Mouse (Mus musculus): ENCODE results near the gene Hypk. TPM values are rescaled to one million over a fixed set of nuclear protein-coding genes. Genes with fewer than 3 reads are reported as not detected.
"Not testable (repeated sequence)": the region's sequence is repeated elsewhere in the genome, so short reads cannot be mapped to it uniquely, and the experiment has no call there.

Gene Hypk
- polyA plus RNA-seq, 1 experiment from 2014 or later, result 97.0 TPM

DNA sequence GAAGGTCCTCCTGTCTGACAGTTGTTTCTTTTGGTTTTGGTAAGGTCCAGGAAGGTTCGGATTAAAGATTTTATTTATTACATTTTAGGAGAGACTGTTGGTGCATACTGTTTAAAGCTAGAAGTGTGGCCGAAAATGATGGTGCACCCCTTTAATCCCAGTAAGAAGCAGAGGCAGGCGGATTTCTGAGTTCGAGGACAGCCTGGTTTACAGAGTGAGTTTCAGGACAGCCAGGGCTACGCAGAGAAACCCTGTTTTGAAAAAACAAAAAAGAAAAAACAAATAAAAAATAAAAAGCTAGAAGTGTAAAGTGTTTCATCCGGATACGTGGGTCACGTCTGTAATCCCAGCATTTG is 21.1 kb downstream of the Hypk start:
- ATAC-seq (ENCODE audit: borderline replicate concordance, extremely low read depth, low FRiP score, low TSS enrichment), result peak; percentile 19; the same call in 1 of the 2 replicates
- Histone ChIP-seq H3K9me3 (no peaks in the 10 kb centered on the region), H3K9ac (peak overlapping the region; percentile 66; the same call in 1 of the 2 replicates), H3K27ac (peak overlapping the region; percentile 53; the same call in 1 of the 2 replicates), H3K4me1 (0 out of 2 replicates have a peak, but pooled peaks cover 3% of the 10 kb centered on the region), H3K4me2 (peak overlapping the region; percentile 69), H3K4me3 (peak overlapping the region; percentile 70), H3K36me3 (no peaks in the 10 kb centered on the region), H3K27me3 (no peaks in the 10 kb centered on the region)
- WGBS, result 20% methylated on average over 8 of the region's 8 CpGs

DNA sequence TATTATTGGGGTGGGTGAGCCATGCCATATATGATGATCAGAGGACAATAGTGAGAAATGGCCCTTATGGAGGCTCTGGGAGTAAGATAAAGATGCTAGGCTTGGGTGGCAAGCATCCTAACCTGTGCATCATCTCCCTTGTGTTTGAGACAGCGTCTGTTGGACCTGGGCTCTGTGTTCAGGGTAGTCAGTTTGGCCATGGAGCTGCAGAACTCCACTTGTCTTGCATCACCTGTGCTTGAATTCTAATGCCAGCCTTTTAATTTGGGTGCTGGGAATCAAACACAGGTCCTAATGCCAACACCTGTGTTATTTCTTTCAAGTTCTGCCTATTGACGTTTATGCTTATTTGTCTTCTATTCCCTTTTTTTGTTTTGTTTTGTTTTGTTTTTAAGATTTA is 22.2 kb downstream of the Hypk start:
- H3K27ac ChIP-seq; H3K4me3 ChIP-seq; H3K9ac ChIP-seq; H3K4me2 ChIP-seq; ATAC-seq (ENCODE audit: borderline replicate concordance, extremely low read depth, low FRiP score, low TSS enrichment); H3K9me3 ChIP-seq; H3K36me3 ChIP-seq; H3K4me1 ChIP-seq; H3K27me3 ChIP-seq: not testable (repeated sequence)
- WGBS, result 89% methylated on average over 2 of the region's 2 CpGs

GRCm38 (mm10) chr2:121477491-121478266 is 24.6 kb downstream of the Hypk start:
- no peaks in the 10 kb centered on the region for H3K9me3 ChIP-seq
- H3K27me3 ChIP-seq, result no peaks in the 10 kb centered on the region
- H3K36me3 ChIP-seq, result no peaks in the 10 kb centered on the region
- ATAC-seq (ENCODE audit: borderline replicate concordance, extremely low read depth, low FRiP score, low TSS enrichment), result no peak
- 0 out of 2 replicates have a peak, but pooled peaks cover 3% of the 10 kb centered on the region for H3K4me1 ChIP-seq
- 76% methylated on average over 3 of the region's 3 CpGs for WGBS
- no peak overlapping the region for H3K27ac ChIP-seq
- H3K4me3 ChIP-seq, result no peak overlapping the region
- H3K4me2 ChIP-seq, result no peak overlapping the region
- no peak overlapping the region for H3K9ac ChIP-seq

DNA sequence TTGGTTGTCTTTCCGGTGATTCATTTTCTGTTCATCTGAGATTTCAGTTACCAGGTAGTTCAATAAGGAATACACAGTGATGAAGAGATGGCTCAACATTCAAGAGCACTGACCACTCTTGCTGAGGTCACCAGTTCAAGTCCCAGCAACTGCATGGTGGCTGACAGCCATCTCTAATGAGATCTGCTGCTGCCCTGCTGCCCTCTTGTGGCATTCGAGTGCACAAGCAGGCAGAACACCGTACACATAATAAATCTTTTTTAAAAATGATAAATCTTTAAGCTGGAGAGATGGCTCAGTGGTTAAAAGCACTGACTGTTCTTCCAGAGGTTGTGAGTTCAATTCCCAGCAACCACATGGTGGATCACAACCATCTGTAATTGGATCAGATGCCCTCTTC is 27.4 kb downstream of the Hypk start:
- H3K4me1 ChIP-seq, result no peaks in the 10 kb centered on the region
- no peak overlapping the region for H3K9ac ChIP-seq
- WGBS, result 51% methylated on average over 3 of the region's 3 CpGs
- H3K4me2 ChIP-seq, result no peak overlapping the region
- no peak for ATAC-seq (ENCODE audit: borderline replicate concordance, extremely low read depth, low FRiP score, low TSS enrichment)
- H3K9me3 ChIP-seq, result no peaks in the 10 kb centered on the region
- no peak overlapping the region for H3K4me3 ChIP-seq
- no peaks in the 10 kb centered on the region for H3K27me3 ChIP-seq
- no peak overlapping the region for H3K27ac ChIP-seq
- no peaks in the 10 kb centered on the region for H3K36me3 ChIP-seq

GRCm38 (mm10) chr2:121480916-121481315 is 27.8 kb downstream of the Hypk start:
- H3K4me1 ChIP-seq; H3K36me3 ChIP-seq; H3K27ac ChIP-seq; H3K9me3 ChIP-seq; H3K27me3 ChIP-seq; H3K9ac ChIP-seq; ATAC-seq (ENCODE audit: borderline replicate concordance, extremely low read depth, low FRiP score, low TSS enrichment); H3K4me2 ChIP-seq; H3K4me3 ChIP-seq: not testable (repeated sequence)
- WGBS, result 82% methylated on average over 13 of the region's 13 CpGs

DNA sequence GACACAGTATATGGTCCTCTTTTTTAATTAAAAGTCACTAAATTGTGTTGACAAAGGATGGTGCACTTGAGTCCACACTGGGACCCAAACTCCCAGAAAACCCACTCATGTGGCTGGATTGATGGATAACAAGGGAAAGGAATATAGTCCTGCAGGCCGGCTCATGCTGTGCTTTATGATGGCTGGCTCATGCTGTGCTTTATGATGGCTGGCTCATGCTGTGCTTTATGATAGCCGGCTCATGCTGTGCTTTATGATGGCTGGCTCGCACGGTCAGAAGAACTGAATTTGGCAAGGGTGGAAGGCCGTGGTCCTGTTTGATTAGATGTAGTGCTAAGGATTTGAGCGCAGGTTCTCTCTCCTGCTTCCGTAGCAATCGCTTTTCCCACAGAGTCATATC is 30.5 kb downstream of the Hypk start:
- WGBS, result 73% methylated on average over 8 of the region's 8 CpGs
- Histone ChIP-seq H3K4me3 (no peak overlapping the region), H3K36me3 (no peaks in the 10 kb centered on the region), H3K27ac (no peak overlapping the region), H3K27me3 (no peaks in the 10 kb centered on the region), H3K9ac (no peak overlapping the region), H3K9me3 (no peaks in the 10 kb centered on the region), H3K4me1 (no peaks in the 10 kb centered on the region), H3K4me2 (no peak overlapping the region)
- no peak for ATAC-seq (ENCODE audit: borderline replicate concordance, extremely low read depth, low FRiP score, low TSS enrichment)

- H3K9ac ChIP-seq, H3K4me3 ChIP-seq: not testable (repeated sequence)
Measured at GRCm38 (mm10) chr2:121484403-121484802, 31.3 kb downstream of the Hypk start.

DNA sequence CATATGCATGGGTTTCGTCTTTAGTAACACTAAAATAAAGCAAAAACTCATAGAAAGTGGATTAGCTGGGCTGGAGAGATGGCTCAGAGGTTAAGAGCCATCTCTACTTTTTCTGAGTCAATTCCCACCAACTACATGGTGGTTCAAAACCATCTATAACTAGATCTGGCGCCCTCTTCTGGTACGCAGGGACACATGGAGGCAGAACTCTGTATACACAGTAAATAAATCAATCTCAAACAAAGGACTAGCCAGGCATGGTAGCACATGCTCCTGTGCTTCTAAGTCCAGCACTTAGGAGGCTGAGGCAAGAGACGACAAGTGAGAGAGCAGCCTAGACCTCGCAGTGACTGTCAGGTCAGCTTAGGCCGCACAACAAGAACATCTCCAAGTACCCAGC is 48.5 kb downstream of the Hypk start:
- WGBS, result 57% methylated on average over 1 of the region's 6 CpGs
- not testable (repeated sequence) for H3K27ac ChIP-seq; H3K4me1 ChIP-seq; H3K4me3 ChIP-seq; H3K27me3 ChIP-seq; ATAC-seq (ENCODE audit: borderline replicate concordance, extremely low read depth, low FRiP score, low TSS enrichment); H3K4me2 ChIP-seq; H3K9me3 ChIP-seq; H3K36me3 ChIP-seq; H3K9ac ChIP-seq

More at GRCm38 (mm10) chr2:121484403-121484802, 31.3 kb downstream of the Hypk start:
- not testable (repeated sequence) for H3K4me2 ChIP-seq; H3K36me3 ChIP-seq; ATAC-seq (ENCODE audit: borderline replicate concordance, extremely low read depth, low FRiP score, low TSS enrichment); H3K4me1 ChIP-seq; H3K27me3 ChIP-seq; H3K27ac ChIP-seq; H3K9me3 ChIP-seq
- WGBS, result 85% methylated on average over 2 of the region's 2 CpGs

DNA sequence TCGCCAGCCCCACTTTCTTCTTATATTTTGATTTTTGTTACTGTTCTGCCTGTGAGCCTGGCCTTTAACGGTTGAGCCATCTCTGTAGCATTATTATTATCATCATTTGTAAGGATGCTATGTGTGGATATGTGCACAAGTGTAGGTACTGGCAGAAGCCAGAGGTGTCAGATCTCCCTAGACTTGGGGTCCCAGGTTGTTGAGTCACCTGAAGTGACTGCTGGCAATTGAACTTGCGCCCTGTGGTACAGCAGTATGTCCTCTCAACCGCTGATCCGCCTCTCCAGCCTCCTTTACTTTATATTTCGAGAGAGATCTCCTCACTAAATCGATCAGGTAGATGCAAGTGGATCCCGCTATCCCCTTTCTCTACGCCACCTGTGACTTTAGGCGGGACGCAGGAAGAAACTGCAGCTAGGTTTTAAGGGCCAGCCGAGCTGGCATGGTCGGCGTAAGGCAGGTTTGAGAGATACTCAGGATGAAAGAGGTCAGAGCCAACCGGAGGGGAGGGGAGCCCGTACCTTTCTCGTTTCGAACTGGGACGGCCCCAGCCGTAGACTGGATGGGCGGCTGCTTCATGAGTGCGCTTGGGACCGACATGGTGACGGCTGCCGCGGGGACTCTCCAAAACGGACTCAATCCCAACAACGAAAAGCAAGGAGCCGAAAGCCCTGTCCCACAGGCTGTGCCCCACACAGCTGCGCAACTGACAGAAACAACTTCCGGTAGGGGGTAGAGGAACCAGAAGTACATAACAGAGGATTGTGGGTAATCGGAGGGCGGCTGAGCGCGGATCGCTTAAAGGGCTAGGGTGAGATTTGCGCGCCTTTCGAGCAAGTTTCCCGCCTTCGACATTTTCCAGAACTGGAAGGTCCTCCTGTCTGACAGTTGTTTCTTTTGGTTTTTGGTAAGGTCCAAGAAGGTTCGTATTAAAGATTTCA is 53.1 kb downstream of the Hypk start, which contains the start of the genes Mfap1a and Wdr76:
Gene Mfap1a, minus strand, starts transcription at position 724 of the 941 bp plus-strand sequence.
Gene Wdr76, plus strand, starts transcription at position 782 of the 941 bp plus-strand sequence.
- Histone ChIP-seq H3K4me1 (peaks cover 14% of the 10 kb centered on the region), H3K4me2 (peak within 1 kb of the TSS; percentile 66), H3K9ac (peak within 1 kb of the TSS; percentile 69), H3K27ac (peak within 1 kb of the TSS; percentile 67), H3K4me3 (peak within 1 kb of the TSS; percentile 65)
- WGBS, result 4% methylated on average over 41 of the region's 42 CpGs
- H3K27me3 ChIP-seq, H3K9me3 ChIP-seq, H3K36me3 ChIP-seq: not testable (repeated sequence)
- ATAC-seq (ENCODE audit: borderline replicate concordance, extremely low read depth, low FRiP score, low TSS enrichment), result peak; percentile 95

GRCm38 (mm10) chr2:121507173-121507950 is 54.3 kb downstream of the Hypk start:
- H3K9ac ChIP-seq, result peak overlapping the region; percentile 53
- H3K9me3 ChIP-seq, result no peaks in the 10 kb centered on the region
- H3K36me3 ChIP-seq, result peaks cover 14% of the 10 kb centered on the region; the same call in 1 of the 2 replicates
- WGBS, result 3% methylated on average over 12 of the region's 12 CpGs
- H3K4me3 ChIP-seq, result peak overlapping the region; percentile 65
- H3K27ac ChIP-seq, result no peak overlapping the region
- ATAC-seq (ENCODE audit: borderline replicate concordance, extremely low read depth, low FRiP score, low TSS enrichment), result no peak
- peak overlapping the region; percentile 66 for H3K4me2 ChIP-seq
- peaks cover 14% of the 10 kb centered on the region for H3K4me1 ChIP-seq
- H3K27me3 ChIP-seq, result no peaks in the 10 kb centered on the region

- no peak overlapping the region for H3K27ac ChIP-seq
- WGBS, result 63% methylated on average over 2 of the region's 2 CpGs
- ATAC-seq (ENCODE audit: borderline replicate concordance, extremely low read depth, low FRiP score, low TSS enrichment), result no peak
- peak overlapping the region; percentile 66 for H3K4me2 ChIP-seq
- peaks cover 14% of the 10 kb centered on the region; the same call in 1 of the 2 replicates for H3K36me3 ChIP-seq
- peak overlapping the region; percentile 65 for H3K4me3 ChIP-seq
- no peaks in the 10 kb centered on the region for H3K9me3 ChIP-seq
- peaks cover 14% of the 10 kb centered on the region for H3K4me1 ChIP-seq
- no peaks in the 10 kb centered on the region for H3K27me3 ChIP-seq
- H3K9ac ChIP-seq, result peak overlapping the region; percentile 53
Measured at GRCm38 (mm10) chr2:121507951-121508330, 54.9 kb downstream of the Hypk start.
